Mouse (Mus musculus) C2C12 (cell line): ENCODE results near the gene Exd2. TPM values are rescaled to one million over a fixed set of nuclear protein-coding genes. Genes with fewer than 3 reads are reported as not detected.

ENCODE experiments used
- H3K27me3 ChIP-seq: one replicate; pipeline ENCODE4 v1.6.1; 2011; ENCODE audit not compliant: control insufficient read depth, insufficient read depth, insufficient read length
- H3K36me3 ChIP-seq: one replicate; pipeline ENCODE4 v1.6.1; 2011; ENCODE audit not compliant: control insufficient read depth, insufficient read depth
- H3K4me3 ChIP-seq: one replicate; pipeline ENCODE4 v1.5.1; 2011; ENCODE audit warnings: mild to moderate bottlenecking, control low read depth; ENCODE audit not compliant: poor library complexity, insufficient read depth, severe bottlenecking
- H3K79me2 ChIP-seq: one replicate; pipeline ENCODE4 v1.6.1; 2011; ENCODE audit not compliant: control insufficient read depth, insufficient read depth
- H3K79me3 ChIP-seq: one replicate; pipeline ENCODE4 v1.6.1; 2011; ENCODE audit warnings: low read depth, control low read depth
- H3ac ChIP-seq: one replicate; pipeline ENCODE3; 2011; ENCODE audit warnings: low read depth; ENCODE audit not compliant: control insufficient read depth, insufficient read length
- CEBPB ChIP-seq: IDR thresholded peaks from one replicate; pipeline ENCODE4 v1.6.1; 2011; ENCODE audit warnings: low read depth, mild to moderate bottlenecking, control low read depth, moderate library complexity
- CTCF ChIP-seq: IDR thresholded peaks from one replicate; pipeline ENCODE4 v1.5.1; 2011; ENCODE audit not compliant: control insufficient read depth, insufficient read depth, insufficient read length
- FOSL1 ChIP-seq: IDR thresholded peaks from one replicate; pipeline ENCODE4 v1.8.0; 2011; ENCODE audit warnings: mild to moderate bottlenecking, low read length; ENCODE audit not compliant: poor library complexity, insufficient read depth, severe bottlenecking
- MAX ChIP-seq: IDR thresholded peaks from one replicate; pipeline ENCODE4 v1.6.1; 2011; ENCODE audit warnings: mild to moderate bottlenecking, control low read depth
- MYOD1 ChIP-seq: IDR thresholded peaks from one replicate; pipeline ENCODE4 v1.6.1; 2011; ENCODE audit warnings: low read depth; ENCODE audit not compliant: control insufficient read depth, insufficient read length
- MYOG ChIP-seq: IDR thresholded peaks from one replicate; pipeline ENCODE4 v1.6.1; 2011; ENCODE audit not compliant: control insufficient read depth, insufficient read length; ENCODE audit errors: extremely low read depth
- USF1 ChIP-seq: IDR thresholded peaks from one replicate; pipeline ENCODE4 v1.6.1; 2011; ENCODE audit warnings: low read depth, mild to moderate bottlenecking, control low read depth, moderate library complexity
- polyA plus RNA-seq: library from polyadenylated mRNA; unstranded; fragments of >200 nt; fragmentation: generic; extraction: Trizol; gene quantifications from one replicate; pipeline ENCODE4 v1.2.1, GENCODE M21; 2012; ENCODE audit warnings: missing spikeins

Exd2 gene
- polyA plus RNA-seq, 1 experiment, result 5.2 TPM

DNA sequence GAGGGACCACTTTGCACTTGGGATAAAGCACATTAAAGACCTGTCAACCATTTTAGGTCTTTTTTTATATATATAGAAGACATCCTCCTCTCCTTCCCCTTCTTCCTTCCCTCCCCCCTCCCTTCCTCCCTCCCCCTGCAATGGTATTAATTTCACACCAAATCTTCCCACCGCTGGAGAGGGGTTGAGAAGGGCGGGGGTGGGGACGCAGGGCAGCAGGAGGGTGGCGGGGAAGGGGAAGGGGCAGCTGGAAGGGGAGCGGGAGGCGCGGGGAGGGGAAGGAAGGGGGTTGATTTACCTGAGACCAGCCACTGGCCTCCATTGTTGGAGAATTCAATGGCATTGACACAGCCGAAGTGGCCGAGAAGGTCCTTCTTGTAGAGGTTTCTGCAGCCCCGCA is 27.0 kb upstream of the Exd2 start:
- Histone ChIP-seq H3K79me3 (peaks cover 24% of the 10 kb centered on the region), H3ac (peak overlapping the region; percentile 74), H3K36me3 (peaks cover 3% of the 10 kb centered on the region), H3K4me3 (peak overlapping the region; percentile 69), H3K27me3 (no peaks in the 10 kb centered on the region), H3K79me2 (peaks cover 39% of the 10 kb centered on the region)
- no peak for TF ChIP-seq MAX
- no peak for TF ChIP-seq MYOD1
- TF ChIP-seq CEBPB, result no peak
- TF ChIP-seq CTCF, result no peak
- TF ChIP-seq USF1, result no peak
- no peak for TF ChIP-seq MYOG
- TF ChIP-seq FOSL1, result no peak

DNA sequence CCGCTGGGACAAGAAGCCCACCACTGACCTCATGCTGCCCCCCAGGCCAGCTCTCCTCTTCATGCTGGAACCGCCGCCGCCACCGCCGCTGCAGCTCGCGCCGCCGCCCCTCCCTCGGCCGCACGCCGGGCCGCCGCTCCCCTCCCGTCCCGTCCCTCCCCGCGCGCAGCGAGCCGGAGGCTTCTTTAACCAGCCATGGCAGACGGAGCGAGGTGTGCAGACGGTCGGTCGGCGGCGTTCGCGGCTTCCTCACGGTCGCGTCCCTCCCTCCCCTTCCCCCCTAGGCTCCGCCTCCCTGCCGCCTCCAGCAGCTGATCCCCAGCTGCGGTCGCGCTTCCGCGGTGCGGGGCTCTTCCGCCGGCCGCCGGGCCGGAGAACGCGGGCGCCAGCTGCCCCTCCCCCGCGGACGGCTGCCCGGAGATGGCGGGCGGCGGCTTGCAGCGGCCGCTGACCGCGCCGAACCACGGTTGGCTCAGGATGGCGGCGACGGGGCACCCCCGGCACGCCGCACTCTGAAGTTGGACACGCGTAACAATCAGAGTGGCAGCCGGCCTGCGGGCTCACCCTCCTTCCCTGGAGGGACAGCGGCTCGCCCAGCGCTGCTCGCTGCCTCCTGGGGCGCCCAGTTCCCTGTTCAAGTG is 26.4 kb upstream of the Exd2 start, which contains the start of gene Dcaf5:
Gene Dcaf5, minus strand, starts transcription at position 266 of the 641 bp plus-strand sequence.
- no peak for TF ChIP-seq CEBPB
- no peak for TF ChIP-seq MYOG
- TF ChIP-seq CTCF, result no peak
- TF ChIP-seq FOSL1, result no peak
- TF ChIP-seq MAX, result peak; percentile 19
- no peak for TF ChIP-seq MYOD1
- peak within 1 kb of the TSS; percentile 85 for H3ac ChIP-seq
- peaks cover 3% of the 10 kb centered on the region for H3K36me3 ChIP-seq
- no peaks in the 10 kb centered on the region for H3K27me3 ChIP-seq
- peak within 1 kb of the TSS; percentile 69 for H3K4me3 ChIP-seq
- H3K79me2 ChIP-seq, result peaks cover 33% of the 10 kb centered on the region
- peaks cover 18% of the 10 kb centered on the region for H3K79me3 ChIP-seq

DNA sequence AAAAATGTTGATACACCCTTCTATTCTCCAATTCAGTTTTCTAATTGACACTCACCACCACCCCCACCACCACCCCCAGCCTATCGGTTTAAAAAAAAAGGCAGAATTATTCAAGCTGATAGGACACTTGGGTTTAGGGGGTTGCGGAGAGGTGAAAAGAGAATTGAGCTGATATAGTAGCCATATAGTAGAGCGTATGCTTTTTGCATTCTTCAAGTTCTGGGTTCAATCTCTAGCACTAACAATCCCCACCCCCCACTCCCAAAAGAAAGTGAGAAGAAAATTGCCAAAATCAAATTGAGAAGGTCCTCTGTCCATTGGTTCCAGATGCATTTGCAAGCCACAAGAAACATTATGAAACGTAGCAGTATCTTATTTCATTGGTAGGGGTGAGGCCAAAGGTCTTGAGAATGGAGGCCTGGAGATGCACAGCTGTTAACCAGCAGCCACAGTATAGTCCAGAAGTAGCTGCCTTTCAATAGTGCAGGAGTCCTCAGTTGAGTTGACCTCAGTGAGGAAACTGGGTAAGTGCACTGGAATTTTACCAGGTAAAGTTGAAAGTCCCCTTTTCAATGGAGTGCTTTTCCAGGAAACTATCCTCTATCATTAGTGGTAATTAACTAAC is 25.7 kb upstream of the Exd2 start:
- no peak overlapping the region for H3ac ChIP-seq
- H3K27me3 ChIP-seq, result no peaks in the 10 kb centered on the region
- peaks cover 26% of the 10 kb centered on the region for H3K79me2 ChIP-seq
- peak overlapping the region; percentile 69 for H3K4me3 ChIP-seq
- TF ChIP-seq CEBPB (no peak), MAX (no peak), FOSL1 (no peak), CTCF (no peak), MYOD1 (no peak), MYOG (no peak), USF1 (no peak)
- H3K79me3 ChIP-seq, result peaks cover 14% of the 10 kb centered on the region
- peaks cover 3% of the 10 kb centered on the region for H3K36me3 ChIP-seq

DNA sequence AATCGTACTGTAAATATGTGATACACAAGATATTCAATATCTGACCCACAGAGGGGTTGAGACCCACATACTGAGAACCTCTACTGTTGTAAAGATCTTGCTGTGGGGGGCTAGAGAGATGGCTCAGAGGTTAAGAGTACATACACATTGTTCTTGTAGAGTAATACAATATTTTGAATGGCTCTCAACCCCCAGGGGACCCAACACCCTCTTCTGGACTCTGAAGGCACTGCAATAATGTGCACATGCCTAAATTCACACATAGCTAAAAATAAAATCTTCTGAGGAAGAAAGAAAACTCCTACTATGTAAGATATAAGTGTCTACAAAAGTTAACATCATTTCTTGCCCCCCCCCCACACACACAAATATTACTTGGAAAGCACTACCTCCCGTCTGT is 21.9 kb upstream of the Exd2 start:
- no peaks in the 10 kb centered on the region for H3K36me3 ChIP-seq
- H3K79me3 ChIP-seq, result no peaks in the 10 kb centered on the region
- H3ac ChIP-seq, result no peak overlapping the region
- TF ChIP-seq MYOG, result no peak
- no peak for TF ChIP-seq USF1
- TF ChIP-seq FOSL1, result no peak
- no peak for TF ChIP-seq MAX
- TF ChIP-seq CTCF, result no peak
- TF ChIP-seq MYOD1, result no peak
- no peak for TF ChIP-seq CEBPB
- peaks cover 9% of the 10 kb centered on the region for H3K27me3 ChIP-seq
- H3K4me3 ChIP-seq, result no peak overlapping the region
- no peaks in the 10 kb centered on the region for H3K79me2 ChIP-seq

DNA sequence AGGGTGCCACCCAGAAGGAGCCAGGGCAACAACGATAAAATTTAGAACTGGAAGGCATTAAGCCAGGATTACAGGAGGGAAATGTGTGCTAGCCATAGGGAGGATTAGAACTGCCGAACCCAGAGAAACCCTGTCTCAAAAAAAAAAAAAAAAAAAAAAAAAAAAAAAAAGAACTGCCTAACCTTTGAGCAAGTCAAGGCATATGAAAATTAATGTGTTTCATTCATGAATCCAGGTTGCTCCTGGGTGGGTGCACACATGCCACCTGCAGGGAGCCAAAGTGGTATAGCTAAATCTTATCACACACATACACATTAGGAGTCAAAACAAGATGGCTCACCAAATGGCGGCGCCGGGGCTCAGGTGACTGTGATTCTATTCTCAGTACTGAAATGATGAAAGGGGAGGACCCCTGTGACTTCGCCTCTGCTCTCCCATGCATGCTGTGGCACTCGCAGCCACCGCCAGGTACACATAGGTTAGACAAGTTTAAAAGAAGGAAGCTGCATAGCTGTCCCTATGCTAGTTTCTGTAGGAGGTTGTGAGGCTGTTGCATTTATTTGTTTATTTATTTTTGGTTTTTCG is 18.3 kb upstream of the Exd2 start:
- Histone ChIP-seq H3K79me2 (no peaks in the 10 kb centered on the region), H3K79me3 (no peaks in the 10 kb centered on the region), H3K4me3 (no peak overlapping the region), H3K36me3 (no peaks in the 10 kb centered on the region), H3ac (no peak overlapping the region), H3K27me3 (peaks cover 17% of the 10 kb centered on the region)
- TF ChIP-seq FOSL1, result no peak
- TF ChIP-seq MAX, result no peak
- no peak for TF ChIP-seq CTCF
- no peak for TF ChIP-seq MYOD1
- TF ChIP-seq USF1, result no peak
- no peak for TF ChIP-seq MYOG
- TF ChIP-seq CEBPB, result no peak

DNA sequence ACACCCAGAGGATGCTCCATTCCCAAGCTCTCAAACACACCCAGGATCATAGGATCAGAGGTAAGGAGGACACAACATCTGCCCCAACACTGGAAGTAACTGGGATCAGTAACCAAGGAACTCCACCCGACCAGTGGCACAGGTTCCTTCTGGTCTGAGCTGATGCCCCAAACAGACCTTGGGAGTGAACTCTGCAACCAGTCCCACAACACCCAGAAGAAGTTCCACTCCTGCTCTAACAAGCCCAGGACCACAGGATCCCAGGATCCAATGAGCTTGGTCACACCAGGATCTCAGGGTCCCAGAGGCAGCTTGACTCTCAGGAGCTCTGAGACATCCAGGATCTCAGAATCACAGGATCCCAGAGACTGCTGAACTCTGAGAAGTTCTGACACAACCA is 9.4 kb upstream of the Exd2 start:
- Histone ChIP-seq H3K4me3 (no peak overlapping the region), H3K36me3 (no peaks in the 10 kb centered on the region), H3ac (no peak overlapping the region), H3K79me2 (no peaks in the 10 kb centered on the region), H3K27me3 (peaks cover 9% of the 10 kb centered on the region), H3K79me3 (no peaks in the 10 kb centered on the region)
- TF ChIP-seq CEBPB (no peak), CTCF (no peak), USF1 (no peak), MYOG (no peak), MYOD1 (no peak), FOSL1 (no peak)
